Mouse (Mus musculus) liver, embryonic 11.5 days (tissue): ENCODE measurements around the gene Ybx1. TPM values are rescaled to one million over a fixed set of nuclear protein-coding genes. Genes with fewer than 3 reads are reported as not detected.
"Not testable (repeated sequence)": the region's sequence is repeated elsewhere in the genome, so short reads cannot be mapped to it uniquely, and the experiment has no call there.

Experiments
- ATAC-seq: fragments of 200-750 bp; cut with Nextera tagmentation; replicated peaks from 2 replicates; pipeline ENCODE4 v1.8.0; 2017; ENCODE audit warnings: moderate number of reproducible peaks, mild to moderate bottlenecking, moderate TSS enrichment, moderate library complexity; ENCODE audit not compliant: low FRiP score
- DNase-seq: peaks from one replicate; pipeline ENCODE4 v3.0.0-alpha.2; 2017; ENCODE audit warnings: low spot score
- H3K27ac ChIP-seq: fragments of 300-500 bp; sonication (generic); 2 replicates; pipeline ENCODE4 v1.5.1; 2014; ENCODE audit warnings: mild to moderate bottlenecking, low read depth, low read length, control low read depth
- H3K27me3 ChIP-seq: fragments of 300-500 bp; sonication (generic); replicated peaks from 2 replicates; pipeline ENCODE4 v1.6.1; 2014; ENCODE audit warnings: low read length, mixed read lengths; ENCODE audit not compliant: control insufficient read depth, insufficient read depth
- H3K36me3 ChIP-seq: fragments of 300-500 bp; sonication (generic); 2 replicates; pipeline ENCODE4 v1.6.1; 2014; ENCODE audit warnings: mild to moderate bottlenecking, low read length, moderate library complexity, mixed read lengths; ENCODE audit not compliant: control insufficient read depth, insufficient read depth
- H3K4me1 ChIP-seq: fragments of 300-500 bp; sonication (generic); replicated peaks from 2 replicates; pipeline ENCODE4 v1.6.1; 2014; ENCODE audit warnings: low read length, mixed read lengths; ENCODE audit not compliant: control insufficient read depth, insufficient read depth
- H3K4me2 ChIP-seq: fragments of 300-500 bp; sonication (generic); 2 replicates; pipeline ENCODE4 v1.6.1; 2014; ENCODE audit warnings: mild to moderate bottlenecking, control low read depth, moderate library complexity
- H3K4me3 ChIP-seq: fragments of 300-500 bp; sonication (generic); 2 replicates; pipeline ENCODE4 v1.5.1; 2014; ENCODE audit warnings: low read depth, low read length, control low read depth
- H3K9ac ChIP-seq: fragments of 300-500 bp; sonication (generic); 2 replicates; pipeline ENCODE4 v1.6.1; 2014; ENCODE audit warnings: low read depth, low read length, control low read depth
- H3K9me3 ChIP-seq: fragments of 300-500 bp; sonication (generic); 2 replicates; pipeline ENCODE4 v1.6.1; 2016; ENCODE audit warnings: low read length, inconsistent platforms, mixed read lengths; ENCODE audit not compliant: control insufficient read depth
- WGBS: fragments of 180-500 bp; shearing (Covaris S2); extraction: QIAGEN DNeasy Blood & Tissue Kit; methylation state at CpG from one replicate; pipeline ENCODE4 v1.1.7; 2014; 5-methylcytosine and 5-hydroxymethylcytosine counted together
- polyA plus RNA-seq: library from polyadenylated mRNA; unstranded; fragments of >200 nt; fragmentation: Nextera tagmentation; extraction: Ambion mirVana; gene quantifications from 2 replicates; pipeline ENCODE4 v1.2.1, GENCODE M21; 2014

Ybx1 gene
- polyA plus RNA-seq, 1 experiment from 2014 or later, result 952 TPM

- Histone ChIP-seq H3K27me3 (no peaks in the 10 kb centered on the region), H3K9ac (no peak overlapping the region), H3K4me2 (peak overlapping the region; percentile 27), H3K9me3 (no peaks in the 10 kb centered on the region), H3K4me3 (no peak overlapping the region), H3K4me1 (peaks cover 30% of the 10 kb centered on the region), H3K36me3 (peaks cover 29% of the 10 kb centered on the region), H3K27ac (0 out of 2 replicates have a peak overlapping the region, but pooled peaks have one; percentile 27)
- WGBS, result 47% methylated on average over 2 of the region's 2 CpGs
- ATAC-seq, result peak; percentile 45; the same call in 1 of the 2 replicates
- no peak for DNase-seq
Observed at GRCm38 (mm10) chr4:119285336-119285735, 9.1 kb downstream of the Ybx1 start.

DNA sequence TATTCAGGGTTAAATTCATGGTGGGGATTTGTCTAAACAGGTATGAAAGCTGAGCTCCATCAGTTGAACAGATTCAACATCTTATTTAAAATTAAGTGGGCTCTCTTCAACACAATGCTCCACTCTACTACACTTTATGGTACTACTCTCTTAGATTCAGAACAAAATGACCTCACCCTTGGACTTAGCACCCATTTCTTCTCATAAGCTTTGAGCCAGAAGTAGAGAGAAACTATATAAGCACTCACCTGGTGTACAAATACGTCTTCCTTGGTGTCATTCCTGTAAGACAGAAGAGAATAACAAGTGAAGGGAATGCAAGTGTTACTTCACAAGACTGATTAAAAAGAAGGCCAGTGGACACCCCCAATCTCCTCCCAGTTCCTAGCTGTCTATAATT lies 9.5 kb downstream of the Ybx1 start:
- 86% methylated on average over 1 of the region's 1 CpGs for WGBS
- Histone ChIP-seq H3K27ac (0 out of 2 replicates have a peak overlapping the region, but pooled peaks have one; percentile 15), H3K4me3 (no peak overlapping the region), H3K9ac (no peak overlapping the region), H3K27me3 (no peaks in the 10 kb centered on the region), H3K4me1 (peaks cover 28% of the 10 kb centered on the region), H3K4me2 (no peak overlapping the region), H3K36me3 (peaks cover 25% of the 10 kb centered on the region), H3K9me3 (no peaks in the 10 kb centered on the region)
- DNase-seq, result no peak
- ATAC-seq, result no peak

GRCm38 (mm10) chr4:119278784-119279183 lies 15.6 kb downstream of the Ybx1 start:
- H3K27ac ChIP-seq, H3K9me3 ChIP-seq, DNase-seq, H3K4me1 ChIP-seq, H3K4me2 ChIP-seq, H3K27me3 ChIP-seq, H3K4me3 ChIP-seq, H3K9ac ChIP-seq, ATAC-seq: not testable (repeated sequence)
- peaks cover 41% of the 10 kb centered on the region for H3K36me3 ChIP-seq
- 84% methylated on average over 15 of the region's 15 CpGs for WGBS

GRCm38 (mm10) chr4:119275726-119276125 lies 18.7 kb downstream of the Ybx1 start:
- Histone ChIP-seq H3K27me3 (no peaks in the 10 kb centered on the region), H3K4me3 (no peak overlapping the region), H3K9ac (no peak overlapping the region), H3K4me2 (no peak overlapping the region), H3K36me3 (peaks cover 47% of the 10 kb centered on the region), H3K4me1 (no peaks in the 10 kb centered on the region), H3K9me3 (no peaks in the 10 kb centered on the region), H3K27ac (peak overlapping the region; percentile 44; the same call in 1 of the 2 replicates)
- 65% methylated on average over 2 of the region's 2 CpGs for WGBS
- DNase-seq (no peak), ATAC-seq (no peak)

- ATAC-seq (peak; percentile 49; the same call in 1 of the 2 replicates), DNase-seq (no peak)
- no peak overlapping the region for H3K4me3 ChIP-seq
- H3K9me3 ChIP-seq, result no peaks in the 10 kb centered on the region
- no peak overlapping the region for H3K9ac ChIP-seq
- peak overlapping the region; percentile 44; the same call in 1 of the 2 replicates for H3K27ac ChIP-seq
- no peak overlapping the region for H3K4me2 ChIP-seq
- no peaks in the 10 kb centered on the region for H3K27me3 ChIP-seq
- H3K4me1 ChIP-seq, result no peaks in the 10 kb centered on the region
- peaks cover 47% of the 10 kb centered on the region for H3K36me3 ChIP-seq
- 51% methylated on average over 2 of the region's 2 CpGs for WGBS
Observed at GRCm38 (mm10) chr4:119275226-119275625, 19.2 kb downstream of the Ybx1 start.

GRCm38 (mm10) chr4:119274627-119275026 lies 19.8 kb downstream of the Ybx1 start:
- Histone ChIP-seq H3K27me3 (no peaks in the 10 kb centered on the region), H3K4me3 (no peak overlapping the region), H3K27ac (0 out of 2 replicates have a peak overlapping the region, but pooled peaks have one; percentile 26), H3K4me2 (no peak overlapping the region), H3K36me3 (peaks cover 46% of the 10 kb centered on the region), H3K9ac (no peak overlapping the region), H3K4me1 (no peaks in the 10 kb centered on the region), H3K9me3 (no peaks in the 10 kb centered on the region)
- DNase-seq, result no peak
- peak; percentile 42; the same call in 1 of the 2 replicates for ATAC-seq
- WGBS, result 76% methylated on average over 1 of the region's 1 CpGs

DNA sequence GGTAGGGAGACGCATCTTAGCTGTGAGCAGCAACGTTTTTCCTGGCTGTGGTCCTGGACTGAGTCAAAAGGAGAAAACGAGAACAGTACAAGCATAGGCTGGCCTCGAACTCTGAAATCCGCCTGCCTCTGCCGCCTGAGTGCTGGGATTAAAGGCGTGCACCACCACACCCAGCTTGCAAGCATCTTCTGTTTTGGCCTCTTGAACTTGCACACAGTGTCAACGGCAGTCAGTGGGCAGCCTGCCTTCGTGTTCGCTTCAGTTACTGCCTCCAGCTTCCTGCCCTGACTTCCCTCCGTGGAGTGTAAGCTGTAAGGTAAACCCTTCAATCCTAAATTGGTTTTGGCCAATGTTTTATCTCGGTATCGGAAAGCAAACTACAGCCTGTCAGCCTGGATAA lies 27.8 kb downstream of the Ybx1 start:
- Histone ChIP-seq H3K9me3 (no peaks in the 10 kb centered on the region), H3K4me3 (no peak overlapping the region), H3K27ac (no peak overlapping the region), H3K27me3 (no peaks in the 10 kb centered on the region), H3K4me1 (no peaks in the 10 kb centered on the region; the same call in 1 of the 2 replicates), H3K9ac (no peak overlapping the region), H3K4me2 (no peak overlapping the region), H3K36me3 (peaks cover 11% of the 10 kb centered on the region; the same call in 1 of the 2 replicates)
- WGBS, result 66% methylated on average over 13 of the region's 13 CpGs
- ATAC-seq (no peak), DNase-seq (no peak)

DNA sequence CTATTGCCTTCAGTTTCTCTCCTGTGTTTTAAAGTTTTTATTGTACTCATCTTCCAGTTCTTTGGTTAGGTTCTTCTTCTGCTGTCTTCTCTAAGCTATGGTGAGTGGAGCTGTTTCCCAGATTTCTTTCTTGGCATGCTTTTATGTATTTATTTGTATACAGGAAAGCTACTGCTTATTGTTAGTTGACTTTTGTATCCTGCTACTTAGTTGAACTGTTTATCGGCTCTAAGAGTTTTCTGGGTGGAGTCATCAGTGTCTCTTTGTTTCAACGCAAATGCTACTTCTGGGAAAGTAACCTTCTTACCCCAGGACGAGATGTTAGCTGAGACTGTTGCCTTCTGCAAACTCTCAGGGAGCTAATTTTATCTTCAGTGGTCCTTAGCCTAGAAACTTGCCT lies 30.9 kb downstream of the Ybx1 start:
- Histone ChIP-seq H3K4me2 (no peak overlapping the region), H3K27ac (no peak overlapping the region), H3K4me1 (peaks cover 2% of the 10 kb centered on the region; the same call in 1 of the 2 replicates), H3K36me3 (no peaks in the 10 kb centered on the region), H3K9ac (no peak overlapping the region), H3K9me3 (no peaks in the 10 kb centered on the region), H3K27me3 (no peaks in the 10 kb centered on the region), H3K4me3 (no peak overlapping the region)
- DNase-seq (no peak), ATAC-seq (no peak)
- 71% methylated on average over 3 of the region's 3 CpGs for WGBS

DNA sequence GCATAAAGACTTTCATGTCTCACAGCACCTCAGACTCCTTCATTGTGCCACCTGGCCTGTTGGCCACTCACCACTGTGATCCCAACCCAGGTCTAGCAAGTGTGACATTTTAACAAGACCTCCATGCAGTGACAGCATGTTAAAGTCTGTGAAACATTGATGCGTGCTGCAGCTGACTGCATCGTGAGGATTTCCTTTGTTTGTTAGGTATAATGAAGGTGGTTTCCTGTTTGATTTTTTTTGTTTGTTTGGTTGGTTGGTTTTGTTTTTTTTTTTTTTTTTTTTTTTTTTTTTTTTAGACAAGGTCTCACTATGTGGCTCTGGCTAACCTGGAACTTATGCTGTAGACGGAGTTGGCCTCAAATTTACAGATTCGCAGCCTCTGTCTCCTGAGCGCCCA lies 31.9 kb downstream of the Ybx1 start:
- Histone ChIP-seq H3K4me3 (no peak overlapping the region), H3K27ac (no peak overlapping the region), H3K4me1 (0 out of 2 replicates have a peak, but pooled peaks cover 2% of the 10 kb centered on the region), H3K27me3 (no peaks in the 10 kb centered on the region), H3K36me3 (no peaks in the 10 kb centered on the region), H3K9ac (no peak overlapping the region), H3K9me3 (no peaks in the 10 kb centered on the region), H3K4me2 (no peak overlapping the region)
- DNase-seq (no peak), ATAC-seq (no peak)
- 84% methylated on average over 5 of the region's 5 CpGs for WGBS
